Mouse (Mus musculus) testis, adult 2 months (tissue): ENCODE data around the gene Kcnq1.

ENCODE experiments used
- CTCF ChIP-seq: fragments of 200-500 bp; IDR thresholded peaks from 2 replicates; pipeline ENCODE4 v1.5.1; 2012; ENCODE audit warnings: low read depth, mild to moderate bottlenecking, inconsistent platforms, low read length, moderate library complexity; ENCODE audit not compliant: control insufficient read depth, insufficient read depth, insufficient replicate concordance
- POLR2A ChIP-seq: fragments of 200-500 bp; IDR thresholded peaks from 2 replicates; pipeline ENCODE4 v1.6.1; 2012; ENCODE audit warnings: low read depth, mild to moderate bottlenecking, inconsistent platforms, low read length, moderate library complexity; ENCODE audit not compliant: control insufficient read depth

- TF ChIP-seq CTCF (no peak), POLR2A (no peak)
These were observed 250.9 kb downstream of the Kcnq1 start for GRCm38 (mm10) chr7:143357109-143357508.
